Mouse (Mus musculus) MEL (cell line): ENCODE results near the gene Tmem30b. TPM values are rescaled to one million over a fixed set of nuclear protein-coding genes. Genes with fewer than 3 reads are reported as not detected.

Source experiments
- DNase-seq: peaks from one replicate; pipeline ENCODE4 v3.0.0; 2011; ENCODE audit warnings: low read depth, low spot score
- H3K27ac ChIP-seq: 2 replicates; pipeline ENCODE4 v1.5.1; 2012; ENCODE audit warnings: low read depth, mild to moderate bottlenecking, control low read depth, low read length, moderate library complexity; ENCODE audit not compliant: control insufficient read depth
- H3K27me3 ChIP-seq, 2 experiments: fragments of 150-350 bp in 1 of 2; sonication (generic) in 1 of 2; 2 replicates each; pipeline ENCODE4 v1.6.1; 2012; ENCODE audit warnings: low read length in 2 of 2, mild to moderate bottlenecking in 2 of 2, improper control_type of control experiment in 1 of 2, moderate library complexity in 1 of 2; ENCODE audit not compliant: insufficient read depth in 2 of 2, control insufficient read depth in 1 of 2
- H3K36me3 ChIP-seq, 2 experiments: 2 replicates each; pipeline ENCODE4 v1.6.1; 2012 to 2014; ENCODE audit warnings: low read length in 2 of 2, improper control_type of control experiment in 1 of 2, inconsistent platforms in 1 of 2, mild to moderate bottlenecking in 1 of 2; ENCODE audit not compliant: insufficient read depth in 2 of 2, control insufficient read depth in 1 of 2
- H3K4me1 ChIP-seq, 2 experiments: fragments of 150-350 bp in 1 of 2; sonication (generic) in 1 of 2; 2 replicates each; pipeline ENCODE4 v1.6.1; 2012; ENCODE audit warnings: low read length in 2 of 2, improper control_type of control experiment in 1 of 2, mild to moderate bottlenecking in 1 of 2; ENCODE audit not compliant: insufficient read depth in 2 of 2, control insufficient read depth in 1 of 2
- H3K4me3 ChIP-seq, 2 experiments: fragments of 150-350 bp in 1 of 2; sonication (generic) in 1 of 2; 2 replicates each; pipeline ENCODE4 v1.5.1; 2012; ENCODE audit warnings: low read depth in 2 of 2, low read length in 2 of 2, mild to moderate bottlenecking in 2 of 2, moderate library complexity in 2 of 2, control low read depth in 1 of 2, improper control_type of control experiment in 1 of 2; ENCODE audit not compliant: control insufficient read depth in 1 of 2, insufficient read depth in 1 of 2
- H3K79me2 ChIP-seq: 2 replicates; pipeline ENCODE4 v1.6.1; 2012; ENCODE audit warnings: mild to moderate bottlenecking, low read length, moderate library complexity; ENCODE audit not compliant: control insufficient read depth, poor library complexity, insufficient read depth
- H3K9ac ChIP-seq: 2 replicates; pipeline ENCODE4 v1.6.1; 2012; ENCODE audit warnings: low read depth, mild to moderate bottlenecking, control low read depth, low read length, moderate library complexity; ENCODE audit not compliant: control insufficient read depth, poor library complexity, severe bottlenecking
- H3K9me3 ChIP-seq: fragments of 150-350 bp; sonication (generic); replicated peaks from 2 replicates; pipeline ENCODE4 v1.6.1; 2012; ENCODE audit warnings: mild to moderate bottlenecking, low read length, improper control_type of control experiment, moderate library complexity; ENCODE audit not compliant: insufficient read depth
- BHLHE40 ChIP-seq: IDR thresholded peaks from 2 replicates; pipeline ENCODE4 v1.6.1; 2012; ENCODE audit warnings: low read depth, mild to moderate bottlenecking, inconsistent platforms, low read length, improper control_type of control experiment, borderline replicate concordance
- CHD1 ChIP-seq: IDR thresholded peaks from 2 replicates; pipeline ENCODE4 v1.6.1; 2012; ENCODE audit warnings: low read depth, mild to moderate bottlenecking, inconsistent platforms, low read length, improper control_type of control experiment
- CHD2 ChIP-seq: IDR thresholded peaks from 2 replicates; pipeline ENCODE4 v1.6.1; 2011; ENCODE audit warnings: low read length, improper control_type of control experiment
- CTCF ChIP-seq, 3 experiments: IDR thresholded peaks in 2 of 3; conservative IDR thresholded peaks in 1 of 3; 2 replicates each; pipeline ENCODE4 v1.5.1; 2011 to 2012; ENCODE audit warnings: low read length in 3 of 3, low read depth in 2 of 3, mild to moderate bottlenecking in 2 of 3, improper control_type of control experiment in 1 of 3, inconsistent platforms in 1 of 3, mixed read lengths in 1 of 3, moderate library complexity in 1 of 3; ENCODE audit not compliant: control insufficient read depth in 1 of 3, insufficient read depth in 1 of 3, poor library complexity in 1 of 3, severe bottlenecking in 1 of 3
- E2F4 ChIP-seq: IDR thresholded peaks from 2 replicates; pipeline ENCODE4 v1.6.1; 2011; ENCODE audit warnings: low read depth, low read length, improper control_type of control experiment, borderline replicate concordance
- ETS1 ChIP-seq: IDR thresholded peaks from 2 replicates; pipeline ENCODE4 v1.6.1; 2012; ENCODE audit warnings: low read depth, mild to moderate bottlenecking, inconsistent platforms, low read length, improper control_type of control experiment, moderate library complexity
- GABPA ChIP-seq: IDR thresholded peaks from 2 replicates; pipeline ENCODE4 v1.6.1; 2012; ENCODE audit warnings: low read depth, mild to moderate bottlenecking, inconsistent platforms, low read length, improper control_type of control experiment, moderate library complexity
- GATA1 ChIP-seq: IDR thresholded peaks from 2 replicates; pipeline ENCODE4 v1.6.1; 2011; ENCODE audit warnings: low read depth, low read length, improper control_type of control experiment
- HCFC1 ChIP-seq: IDR thresholded peaks from 2 replicates; pipeline ENCODE4 v1.6.1; 2012; ENCODE audit warnings: low read depth, mild to moderate bottlenecking, inconsistent platforms, low read length, improper control_type of control experiment, moderate library complexity
- JUND ChIP-seq: IDR thresholded peaks from 2 replicates; pipeline ENCODE4 v1.6.1; 2011; ENCODE audit warnings: low read depth, mild to moderate bottlenecking, improper control_type of control experiment, low read length
- MAFK ChIP-seq: IDR thresholded peaks from 2 replicates; pipeline ENCODE4 v1.6.1; 2011; ENCODE audit warnings: low read depth, mild to moderate bottlenecking, low read length, improper control_type of control experiment, borderline replicate concordance
- MAX ChIP-seq: IDR thresholded peaks from 2 replicates; pipeline ENCODE4 v1.6.1; 2011; ENCODE audit warnings: low read length, improper control_type of control experiment
- MAZ ChIP-seq: IDR thresholded peaks from 2 replicates; pipeline ENCODE4 v1.6.1; 2012; ENCODE audit warnings: low read depth, mild to moderate bottlenecking, inconsistent platforms, low read length, improper control_type of control experiment
- MEF2A ChIP-seq: IDR thresholded peaks from 2 replicates; pipeline ENCODE4 v1.6.1; 2014; ENCODE audit warnings: low read depth, mild to moderate bottlenecking, inconsistent platforms, low read length, improper control_type of control experiment; ENCODE audit not compliant: poor library complexity, insufficient replicate concordance, severe bottlenecking; ENCODE audit errors: extremely low read depth
- MXI1 ChIP-seq: IDR thresholded peaks from 2 replicates; pipeline ENCODE4 v1.6.1; 2011; ENCODE audit warnings: mild to moderate bottlenecking, low read depth, low read length, improper control_type of control experiment
- MYB ChIP-seq: IDR thresholded peaks from 2 replicates; pipeline ENCODE4 v1.6.1; 2011; ENCODE audit warnings: mild to moderate bottlenecking, low read depth, low read length, improper control_type of control experiment
- MYC ChIP-seq: IDR thresholded peaks from 2 replicates; pipeline ENCODE4 v1.6.1; 2011; ENCODE audit warnings: low read depth, mild to moderate bottlenecking, low read length, improper control_type of control experiment, moderate library complexity
- POLR2AphosphoS2 ChIP-seq: IDR thresholded peaks from 2 replicates; pipeline ENCODE4 v1.6.1; 2011; ENCODE audit warnings: low read length, improper control_type of control experiment
- POLR2AphosphoS5 ChIP-seq: IDR thresholded peaks from 2 replicates; pipeline ENCODE4 v1.6.1; 2012; ENCODE audit warnings: low read depth, borderline replicate concordance, mild to moderate bottlenecking, inconsistent platforms, low read length, moderate library complexity, mixed read lengths
- RAD21 ChIP-seq: IDR thresholded peaks from 2 replicates; pipeline ENCODE4 v1.6.1; 2011; ENCODE audit warnings: mild to moderate bottlenecking, low read depth, low read length, improper control_type of control experiment
- RCOR1 ChIP-seq: IDR thresholded peaks from 2 replicates; pipeline ENCODE4 v1.6.1; 2012; ENCODE audit warnings: low read depth, mild to moderate bottlenecking, inconsistent platforms, low read length, improper control_type of control experiment
- SIN3A ChIP-seq: IDR thresholded peaks from 2 replicates; pipeline ENCODE4 v1.6.1; 2012; ENCODE audit warnings: low read length, improper control_type of control experiment, inconsistent platforms
- SMC3 ChIP-seq: IDR thresholded peaks from 2 replicates; pipeline ENCODE4 v1.6.1; 2011; ENCODE audit warnings: low read depth, low read length, improper control_type of control experiment
- TCF12 ChIP-seq: IDR thresholded peaks from 2 replicates; pipeline ENCODE4 v1.6.1; 2014; ENCODE audit warnings: low read depth, mild to moderate bottlenecking, inconsistent platforms, low read length, improper control_type of control experiment, moderate library complexity
- USF1 ChIP-seq: IDR thresholded peaks from 2 replicates; pipeline ENCODE4 v1.6.1; 2014; ENCODE audit warnings: low read depth, mild to moderate bottlenecking, inconsistent platforms, low read length, improper control_type of control experiment, moderate library complexity
- ZC3H11A ChIP-seq: IDR thresholded peaks from 2 replicates; pipeline ENCODE4 v1.6.1; 2012; ENCODE audit warnings: low read depth, mild to moderate bottlenecking, inconsistent platforms, low read length, improper control_type of control experiment
- ZKSCAN1 ChIP-seq: IDR thresholded peaks from 2 replicates; pipeline ENCODE4 v1.6.1; 2012; ENCODE audit warnings: low read depth, mild to moderate bottlenecking, inconsistent platforms, low read length, improper control_type of control experiment, moderate library complexity
- ZMIZ1 ChIP-seq: IDR thresholded peaks from 2 replicates; pipeline ENCODE4 v1.6.1; 2012; ENCODE audit warnings: low read depth, mild to moderate bottlenecking, inconsistent platforms, low read length, improper control_type of control experiment, moderate library complexity
- polyA plus RNA-seq, 2 experiments: library from polyadenylated mRNA; stranded (reverse) in 1 of 2; unstranded in 1 of 2; fragments of >175 nt in 1 of 2; fragments of >200 nt in 1 of 2; gene quantifications; 2 replicates each; pipeline versions ENCODE4 v1.2.1 to v1.2.4; 2012; ENCODE audit warnings: low replicate concordance in 2 of 2, low read depth in 1 of 2; ENCODE audit not compliant: insufficient read length in 2 of 2, insufficient read depth in 1 of 2, missing spikeins in 1 of 2
- total RNA-seq: library from RNA; depleted of rRNA; stranded (reverse); fragments of 300-350 nt; gene quantifications from 2 replicates; pipeline ENCODE4 v1.2.3, GENCODE M21; 2012

The Tmem30b gene
- total and polyA plus RNA-seq, 3 experiments = not detected

- TF ChIP-seq MAX (no peak), TCF12 (no peak), POLR2AphosphoS2 (no peak), ETS1 (no peak), E2F4 (no peak), CTCF (IDR thresholded peaks at IDR 0.05 in 2 of 3, conservative IDR thresholded peaks at IDR 0.05 in 1 of 3; ENCODE audit: control insufficient read depth in 1 of 3, insufficient read depth in 1 of 3, low read depth in 2 of 3, low read length in 3 of 3, poor library complexity in 1 of 3, severe bottlenecking in 1 of 3) (no peak), CHD1 (no peak), MYB (no peak), ZC3H11A (no peak), SIN3A (no peak), POLR2AphosphoS5 (no peak), GATA1 (no peak), ZKSCAN1 (no peak), USF1 (no peak), JUND (no peak), MYC (no peak), RAD21 (no peak), CHD2 (no peak), MAFK (no peak)
- Histone ChIP-seq H3K9ac (no peak overlapping the region), H3K4me3 (no peak overlapping the region), H3K4me1 (no peaks in the 10 kb centered on the region), H3K9me3 (no peaks in the 10 kb centered on the region), H3K36me3 (no peaks in the 10 kb centered on the region), H3K27ac (no peak overlapping the region), H3K27me3 (peaks cover 0 to 2% of the 10 kb centered on the region in 2 experiments; a peak in 3 of 4 replicates), H3K79me2 (no peaks in the 10 kb centered on the region)
- DNase-seq = no peak
Observed at GRCm38 (mm10) chr12:73500689-73501326, 45.4 kb downstream of the Tmem30b start.

GRCm38 (mm10) chr12:73495172-73495571, 51.0 kb downstream of the Tmem30b start:
- H3K9ac ChIP-seq = no peak overlapping the region
- no peaks in the 10 kb centered on the region for H3K79me2 ChIP-seq
- H3K36me3 ChIP-seq = no peaks in the 10 kb centered on the region
- DNase-seq = no peak
- peaks cover 0 to 2% of the 10 kb centered on the region in 2 experiments; a peak in 3 of 4 replicates for H3K27me3 ChIP-seq
- TF ChIP-seq MXI1 (no peak), BHLHE40 (no peak), MEF2A (no peak), POLR2AphosphoS5 (no peak), JUND (no peak), GABPA (no peak), MAFK (no peak), ZKSCAN1 (no peak), ZMIZ1 (no peak), MAZ (no peak), POLR2AphosphoS2 (no peak), MYB (no peak), HCFC1 (no peak), SIN3A (no peak), RCOR1 (no peak), SMC3 (no peak)
- no peak overlapping the region for H3K27ac ChIP-seq
- no peaks in the 10 kb centered on the region for H3K9me3 ChIP-seq
- H3K4me3 ChIP-seq = no peak overlapping the region
- no peaks in the 10 kb centered on the region for H3K4me1 ChIP-seq
